Mouse (Mus musculus) MEL (cell line): Measurements from ENCODE around the gene BC017158. TPM values are rescaled to one million over a fixed set of nuclear protein-coding genes. Genes with fewer than 3 reads are reported as not detected.

Experiments used
- DNase-seq: peaks from one replicate; pipeline ENCODE4 v3.0.0; 2011; ENCODE audit warnings: low read depth, low spot score
- H3K27ac ChIP-seq: 2 replicates; pipeline ENCODE4 v1.5.1; 2012; ENCODE audit warnings: low read depth, mild to moderate bottlenecking, control low read depth, low read length, moderate library complexity; ENCODE audit not compliant: control insufficient read depth
- H3K27me3 ChIP-seq, 2 experiments: fragments of 150-350 bp in 1 of 2; sonication (generic) in 1 of 2; 2 replicates each; pipeline ENCODE4 v1.6.1; 2012; ENCODE audit warnings: low read length in 2 of 2, mild to moderate bottlenecking in 2 of 2, improper control_type of control experiment in 1 of 2, moderate library complexity in 1 of 2; ENCODE audit not compliant: insufficient read depth in 2 of 2, control insufficient read depth in 1 of 2
- H3K36me3 ChIP-seq, 2 experiments: 2 replicates each; pipeline ENCODE4 v1.6.1; 2012 to 2014; ENCODE audit warnings: low read length in 2 of 2, improper control_type of control experiment in 1 of 2, inconsistent platforms in 1 of 2, mild to moderate bottlenecking in 1 of 2; ENCODE audit not compliant: insufficient read depth in 2 of 2, control insufficient read depth in 1 of 2
- H3K4me1 ChIP-seq, 2 experiments: fragments of 150-350 bp in 1 of 2; sonication (generic) in 1 of 2; 2 replicates each; pipeline ENCODE4 v1.6.1; 2012; ENCODE audit warnings: low read length in 2 of 2, improper control_type of control experiment in 1 of 2, mild to moderate bottlenecking in 1 of 2; ENCODE audit not compliant: insufficient read depth in 2 of 2, control insufficient read depth in 1 of 2
- H3K4me3 ChIP-seq, 2 experiments: fragments of 150-350 bp in 1 of 2; sonication (generic) in 1 of 2; 2 replicates each; pipeline ENCODE4 v1.5.1; 2012; ENCODE audit warnings: low read depth in 2 of 2, low read length in 2 of 2, mild to moderate bottlenecking in 2 of 2, moderate library complexity in 2 of 2, control low read depth in 1 of 2, improper control_type of control experiment in 1 of 2; ENCODE audit not compliant: control insufficient read depth in 1 of 2, insufficient read depth in 1 of 2
- H3K79me2 ChIP-seq: 2 replicates; pipeline ENCODE4 v1.6.1; 2012; ENCODE audit warnings: mild to moderate bottlenecking, low read length, moderate library complexity; ENCODE audit not compliant: control insufficient read depth, poor library complexity, insufficient read depth
- H3K9ac ChIP-seq: 2 replicates; pipeline ENCODE4 v1.6.1; 2012; ENCODE audit warnings: low read depth, mild to moderate bottlenecking, control low read depth, low read length, moderate library complexity; ENCODE audit not compliant: control insufficient read depth, poor library complexity, severe bottlenecking
- H3K9me3 ChIP-seq: fragments of 150-350 bp; sonication (generic); replicated peaks from 2 replicates; pipeline ENCODE4 v1.6.1; 2012; ENCODE audit warnings: mild to moderate bottlenecking, low read length, improper control_type of control experiment, moderate library complexity; ENCODE audit not compliant: insufficient read depth
- BHLHE40 ChIP-seq: IDR thresholded peaks from 2 replicates; pipeline ENCODE4 v1.6.1; 2012; ENCODE audit warnings: low read depth, mild to moderate bottlenecking, inconsistent platforms, low read length, improper control_type of control experiment, borderline replicate concordance
- CHD1 ChIP-seq: IDR thresholded peaks from 2 replicates; pipeline ENCODE4 v1.6.1; 2012; ENCODE audit warnings: low read depth, mild to moderate bottlenecking, inconsistent platforms, low read length, improper control_type of control experiment
- CHD2 ChIP-seq: IDR thresholded peaks from 2 replicates; pipeline ENCODE4 v1.6.1; 2011; ENCODE audit warnings: low read length, improper control_type of control experiment
- CTCF ChIP-seq, 3 experiments: IDR thresholded peaks in 2 of 3; conservative IDR thresholded peaks in 1 of 3; 2 replicates each; pipeline ENCODE4 v1.5.1; 2011 to 2012; ENCODE audit warnings: low read length in 3 of 3, low read depth in 2 of 3, mild to moderate bottlenecking in 2 of 3, improper control_type of control experiment in 1 of 3, inconsistent platforms in 1 of 3, mixed read lengths in 1 of 3, moderate library complexity in 1 of 3; ENCODE audit not compliant: control insufficient read depth in 1 of 3, insufficient read depth in 1 of 3, poor library complexity in 1 of 3, severe bottlenecking in 1 of 3
- E2F4 ChIP-seq: IDR thresholded peaks from 2 replicates; pipeline ENCODE4 v1.6.1; 2011; ENCODE audit warnings: low read depth, low read length, improper control_type of control experiment, borderline replicate concordance
- ELF1 ChIP-seq: IDR thresholded peaks from 2 replicates; pipeline ENCODE4 v1.6.1; 2014; ENCODE audit warnings: low read depth, mild to moderate bottlenecking, inconsistent platforms, low read length, improper control_type of control experiment, moderate library complexity
- EP300 ChIP-seq, 2 experiments: IDR thresholded peaks; 2 replicates each; pipeline ENCODE4 v1.6.1; 2011; ENCODE audit warnings: improper control_type of control experiment in 2 of 2, low read length in 2 of 2, low read depth in 1 of 2, mild to moderate bottlenecking in 1 of 2
- ETS1 ChIP-seq: IDR thresholded peaks from 2 replicates; pipeline ENCODE4 v1.6.1; 2012; ENCODE audit warnings: low read depth, mild to moderate bottlenecking, inconsistent platforms, low read length, improper control_type of control experiment, moderate library complexity
- GABPA ChIP-seq: IDR thresholded peaks from 2 replicates; pipeline ENCODE4 v1.6.1; 2012; ENCODE audit warnings: low read depth, mild to moderate bottlenecking, inconsistent platforms, low read length, improper control_type of control experiment, moderate library complexity
- GATA1 ChIP-seq: IDR thresholded peaks from 2 replicates; pipeline ENCODE4 v1.6.1; 2011; ENCODE audit warnings: low read depth, low read length, improper control_type of control experiment
- HCFC1 ChIP-seq: IDR thresholded peaks from 2 replicates; pipeline ENCODE4 v1.6.1; 2012; ENCODE audit warnings: low read depth, mild to moderate bottlenecking, inconsistent platforms, low read length, improper control_type of control experiment, moderate library complexity
- JUND ChIP-seq: IDR thresholded peaks from 2 replicates; pipeline ENCODE4 v1.6.1; 2011; ENCODE audit warnings: low read depth, mild to moderate bottlenecking, improper control_type of control experiment, low read length
- MAFK ChIP-seq: IDR thresholded peaks from 2 replicates; pipeline ENCODE4 v1.6.1; 2011; ENCODE audit warnings: low read depth, mild to moderate bottlenecking, low read length, improper control_type of control experiment, borderline replicate concordance
- MAX ChIP-seq: IDR thresholded peaks from 2 replicates; pipeline ENCODE4 v1.6.1; 2011; ENCODE audit warnings: low read length, improper control_type of control experiment
- MAZ ChIP-seq: IDR thresholded peaks from 2 replicates; pipeline ENCODE4 v1.6.1; 2012; ENCODE audit warnings: low read depth, mild to moderate bottlenecking, inconsistent platforms, low read length, improper control_type of control experiment
- MXI1 ChIP-seq: IDR thresholded peaks from 2 replicates; pipeline ENCODE4 v1.6.1; 2011; ENCODE audit warnings: mild to moderate bottlenecking, low read depth, low read length, improper control_type of control experiment
- MYB ChIP-seq: IDR thresholded peaks from 2 replicates; pipeline ENCODE4 v1.6.1; 2011; ENCODE audit warnings: mild to moderate bottlenecking, low read depth, low read length, improper control_type of control experiment
- MYC ChIP-seq: IDR thresholded peaks from 2 replicates; pipeline ENCODE4 v1.6.1; 2011; ENCODE audit warnings: low read depth, mild to moderate bottlenecking, low read length, improper control_type of control experiment, moderate library complexity
- NELFE ChIP-seq: IDR thresholded peaks from 2 replicates; pipeline ENCODE4 v1.6.1; 2011; ENCODE audit warnings: low read depth, low read length, improper control_type of control experiment
- POLR2A ChIP-seq, 2 experiments: IDR thresholded peaks; 2 replicates each; pipeline ENCODE4 v1.6.1; 2011 to 2012; ENCODE audit warnings: low read length in 2 of 2, mild to moderate bottlenecking in 2 of 2, control low read depth in 1 of 2, improper control_type of control experiment in 1 of 2, low read depth in 1 of 2, moderate library complexity in 1 of 2; ENCODE audit not compliant: control insufficient read depth in 1 of 2, insufficient read depth in 1 of 2, poor library complexity in 1 of 2
- POLR2AphosphoS5 ChIP-seq: IDR thresholded peaks from 2 replicates; pipeline ENCODE4 v1.6.1; 2012; ENCODE audit warnings: low read depth, borderline replicate concordance, mild to moderate bottlenecking, inconsistent platforms, low read length, moderate library complexity, mixed read lengths
- RCOR1 ChIP-seq: IDR thresholded peaks from 2 replicates; pipeline ENCODE4 v1.6.1; 2012; ENCODE audit warnings: low read depth, mild to moderate bottlenecking, inconsistent platforms, low read length, improper control_type of control experiment
- SIN3A ChIP-seq: IDR thresholded peaks from 2 replicates; pipeline ENCODE4 v1.6.1; 2012; ENCODE audit warnings: low read length, improper control_type of control experiment, inconsistent platforms
- SMC3 ChIP-seq: IDR thresholded peaks from 2 replicates; pipeline ENCODE4 v1.6.1; 2011; ENCODE audit warnings: low read depth, low read length, improper control_type of control experiment
- TAL1 ChIP-seq: IDR thresholded peaks from 2 replicates; pipeline ENCODE4 v1.6.1; 2012; ENCODE audit warnings: mild to moderate bottlenecking, inconsistent platforms, low read length, moderate library complexity, mixed read lengths
- TBP ChIP-seq: IDR thresholded peaks from 2 replicates; pipeline ENCODE4 v1.8.0; 2011; ENCODE audit warnings: low read depth, low read length, improper control_type of control experiment
- TCF12 ChIP-seq: IDR thresholded peaks from 2 replicates; pipeline ENCODE4 v1.6.1; 2014; ENCODE audit warnings: low read depth, mild to moderate bottlenecking, inconsistent platforms, low read length, improper control_type of control experiment, moderate library complexity
- UBTF ChIP-seq: IDR thresholded peaks from 2 replicates; pipeline ENCODE4 v1.6.1; 2012; ENCODE audit warnings: low read depth, mild to moderate bottlenecking, inconsistent platforms, low read length, improper control_type of control experiment, moderate library complexity, borderline replicate concordance; ENCODE audit not compliant: insufficient read depth
- USF1 ChIP-seq: IDR thresholded peaks from 2 replicates; pipeline ENCODE4 v1.6.1; 2014; ENCODE audit warnings: low read depth, mild to moderate bottlenecking, inconsistent platforms, low read length, improper control_type of control experiment, moderate library complexity
- USF2 ChIP-seq, 2 experiments: IDR thresholded peaks; 2 replicates each; pipeline ENCODE4 v1.6.1; 2011 to 2012; ENCODE audit warnings: improper control_type of control experiment in 2 of 2, low read length in 2 of 2, borderline replicate concordance in 1 of 2, inconsistent platforms in 1 of 2, low read depth in 1 of 2, mild to moderate bottlenecking in 1 of 2; ENCODE audit not compliant: insufficient read depth in 1 of 2
- ZC3H11A ChIP-seq: IDR thresholded peaks from 2 replicates; pipeline ENCODE4 v1.6.1; 2012; ENCODE audit warnings: low read depth, mild to moderate bottlenecking, inconsistent platforms, low read length, improper control_type of control experiment
- ZKSCAN1 ChIP-seq: IDR thresholded peaks from 2 replicates; pipeline ENCODE4 v1.6.1; 2012; ENCODE audit warnings: low read depth, mild to moderate bottlenecking, inconsistent platforms, low read length, improper control_type of control experiment, moderate library complexity
- ZMIZ1 ChIP-seq: IDR thresholded peaks from 2 replicates; pipeline ENCODE4 v1.6.1; 2012; ENCODE audit warnings: low read depth, mild to moderate bottlenecking, inconsistent platforms, low read length, improper control_type of control experiment, moderate library complexity
- ZNF384 ChIP-seq: IDR thresholded peaks from 2 replicates; pipeline ENCODE4 v1.6.1; 2012; ENCODE audit warnings: low read depth, mild to moderate bottlenecking, inconsistent platforms, low read length, improper control_type of control experiment
- polyA plus RNA-seq, 2 experiments: library from polyadenylated mRNA; stranded (reverse) in 1 of 2; unstranded in 1 of 2; fragments of >175 nt in 1 of 2; fragments of >200 nt in 1 of 2; gene quantifications; 2 replicates each; pipeline versions ENCODE4 v1.2.1 to v1.2.4; 2012; ENCODE audit warnings: low replicate concordance in 2 of 2, low read depth in 1 of 2; ENCODE audit not compliant: insufficient read length in 2 of 2, insufficient read depth in 1 of 2, missing spikeins in 1 of 2
- total RNA-seq: library from RNA; depleted of rRNA; stranded (reverse); fragments of 300-350 nt; gene quantifications from 2 replicates; pipeline ENCODE4 v1.2.3, GENCODE M21; 2012

Gene BC017158
- total and polyA plus RNA-seq, 3 experiments, result 19.8 to 41.6 TPM; not detected in 1

DNA sequence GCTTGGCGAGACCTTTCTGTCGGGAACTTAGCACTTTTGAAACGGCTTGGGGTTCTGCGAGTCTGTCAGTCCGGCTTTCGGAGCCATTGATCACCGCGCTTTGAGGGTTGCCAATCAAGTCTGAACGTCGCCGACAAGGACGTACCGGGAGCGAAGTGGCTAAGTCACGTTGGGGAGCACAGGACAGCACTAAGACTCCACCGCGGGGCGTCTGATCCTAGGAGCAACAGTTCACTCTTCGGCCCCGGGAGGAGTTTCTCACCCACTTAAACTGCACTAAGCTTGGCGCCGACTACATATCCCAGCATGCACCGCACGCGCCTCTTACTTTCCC lies 60.4 kb downstream of the BC017158 start (continued):
- TF ChIP-seq MAFK (no peak), SIN3A (peak; percentile 72), EP300 (IDR thresholded peaks at IDR 0.05; ENCODE audit: low read depth in 1 of 2, low read length in 2 of 2) (peak in 1 of 2 experiments; percentile 14; a peak in 1 of 4 replicates), ZMIZ1 (no peak; the same call in 1 of the 2 replicates), ZC3H11A (no peak), ZKSCAN1 (no peak), BHLHE40 (no peak; the same call in 1 of the 2 replicates), GATA1 (no peak; the same call in 1 of the 2 replicates)

DNA sequence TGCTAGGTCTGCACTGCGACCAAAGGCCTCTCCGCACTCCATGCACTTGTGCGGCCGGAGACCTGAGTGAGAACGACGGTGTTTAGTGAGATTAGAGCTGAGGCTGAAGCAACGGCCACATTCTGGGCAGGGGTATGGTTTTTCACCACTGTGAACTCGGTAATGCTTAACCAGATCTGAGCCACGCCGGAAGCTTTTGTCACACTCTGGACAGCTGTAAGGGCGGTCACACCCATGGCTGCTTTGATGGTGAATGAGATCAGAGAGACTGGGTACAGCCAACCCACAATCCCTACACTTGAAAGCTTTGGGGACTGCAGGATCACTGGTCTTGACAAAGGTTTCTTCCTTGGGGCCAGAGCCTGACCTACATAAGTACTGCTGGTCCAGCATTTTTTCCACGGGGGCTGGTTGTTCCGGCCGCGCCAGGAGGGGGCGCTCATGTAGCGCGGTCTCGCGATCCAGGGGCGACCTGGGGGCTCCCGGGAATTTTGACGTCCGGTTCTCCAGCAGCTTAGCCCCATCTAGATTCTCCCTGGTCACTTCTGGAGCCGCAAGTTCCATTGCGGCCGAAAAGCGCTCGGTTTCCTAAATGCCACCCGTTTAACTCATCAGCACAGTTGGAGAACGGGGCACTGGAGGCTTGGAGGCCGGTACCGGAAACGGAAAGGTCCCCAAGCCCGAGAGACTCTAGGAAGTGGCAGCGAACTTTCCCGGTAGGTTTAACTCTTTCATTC lies 60.9 kb downstream of the BC017158 start, which contains the start of gene Armc5:
Gene Armc5, plus strand, starts transcription at position 487 of the 737 bp plus-strand sequence.
- Histone ChIP-seq H3K27ac (peak within 1 kb of the TSS; percentile 99), H3K27me3 (no peaks in the 10 kb centered on the region), H3K9ac (peak within 1 kb of the TSS; percentile 94), H3K36me3 (peaks cover 0 to 7% of the 10 kb centered on the region in 2 experiments; a peak in 2 of 4 replicates), H3K79me2 (peaks cover 6% of the 10 kb centered on the region), H3K4me1 (peaks cover 0 to 11% of the 10 kb centered on the region in 2 experiments; a peak in 3 of 4 replicates), H3K4me3 (peak within 1 kb of the TSS; percentile 80 to 93), H3K9me3 (no peaks in the 10 kb centered on the region)
- peak; percentile 85 for DNase-seq
- no peak for TF ChIP-seq CHD2
- no peak for TF ChIP-seq EP300 (IDR thresholded peaks at IDR 0.05; ENCODE audit: low read depth in 1 of 2, low read length in 2 of 2)
- TF ChIP-seq CTCF (IDR thresholded peaks at IDR 0.05 in 2 of 3, conservative IDR thresholded peaks at IDR 0.05 in 1 of 3; ENCODE audit: control insufficient read depth in 1 of 3, insufficient read depth in 1 of 3, low read depth in 2 of 3, low read length in 3 of 3, poor library complexity in 1 of 3, severe bottlenecking in 1 of 3), result peak; percentile 65 to 95 (median 88)
- TF ChIP-seq MXI1, result no peak; the same call in 1 of the 2 replicates
- peak; percentile 56; the same call in 1 of the 2 replicates for TF ChIP-seq HCFC1
- no peak for TF ChIP-seq GABPA
- TF ChIP-seq SMC3, result peak; percentile 63
- no peak for TF ChIP-seq USF1
- TF ChIP-seq MYC, result no peak
- peak; percentile 68 for TF ChIP-seq ELF1
- TF ChIP-seq NELFE, result no peak; the same call in 1 of the 2 replicates
- no peak for TF ChIP-seq USF2 (IDR thresholded peaks at IDR 0.05; ENCODE audit: borderline replicate concordance in 1 of 2, insufficient read depth in 1 of 2, low read depth in 1 of 2, low read length in 2 of 2)
- peak; percentile 27; the same call in 1 of the 2 replicates for TF ChIP-seq MAZ
- no peak for TF ChIP-seq ZNF384
- no peak for TF ChIP-seq MAX
- peak; percentile 85; the same call in 1 of the 2 replicates for TF ChIP-seq SIN3A
- TF ChIP-seq TAL1, result no peak
- no peak for TF ChIP-seq ETS1
- TF ChIP-seq JUND, result no peak
- TF ChIP-seq MAFK, result no peak
- TF ChIP-seq POLR2A (IDR thresholded peaks at IDR 0.05; ENCODE audit: control insufficient read depth in 1 of 2, insufficient read depth in 1 of 2, low read depth in 1 of 2, low read length in 2 of 2, poor library complexity in 1 of 2), result peak; percentile 2 to 39; a peak in 1 of 4 replicates
- no peak for TF ChIP-seq TBP
- no peak for TF ChIP-seq MYB
- TF ChIP-seq UBTF, result no peak
- TF ChIP-seq POLR2AphosphoS5, result no peak
- TF ChIP-seq CHD1, result no peak
- TF ChIP-seq BHLHE40, result no peak
- no peak for TF ChIP-seq TCF12
- TF ChIP-seq E2F4, result no peak
- TF ChIP-seq RCOR1, result no peak
